In genomic region chr13:73727621-73728025, GRCm38 (mm10) we compare ENCODE assay signal across 14 mouse cellular contexts. TPM values are rescaled to one million over a fixed set of nuclear protein-coding genes. Genes with fewer than 3 reads are reported as not detected.
DNase-seq lines count a peak whose midpoint lies in the region; ATAC-seq and TF ChIP-seq lines count a peak whose summit lies in the region.
"Had no signal": no experiment of that assay in that cellular context is flagged by ENCODE, and none has a peak within 500 bp of the region (broad histone marks: within the 10 kb centered on the region; RNA-seq: fewer than 3 reads in every experiment).

No protein-coding gene starts in this region.

- H3K4me1 ChIP-seq in kidney, embryonic 14.5 days (ENCODE audit: control insufficient read depth, insufficient read depth, low read length): 0 out of 2 replicates have a peak, but pooled peaks cover 5% of the 10 kb centered on the region
- H3K4me1 ChIP-seq in heart, adult 2 months (ENCODE audit: control insufficient read depth, insufficient read depth, low read length): peaks cover 22% of the 10 kb centered on the region

- no peaks in the 10 kb centered on the region for H3K79me2 ChIP-seq in heart, adult 2 months (replicated peaks; ENCODE audit: control insufficient read depth, insufficient read depth, low read length)

- DNase-seq in adrenal gland, adult 2 months: peak; percentile 24
- DNase-seq in adrenal gland, postnatal 14 days: no peak
- peak; percentile 43 to 60 for DNase-seq in kidney, adult 8-10 months
- DNase-seq in heart, adult 2 months: peak; percentile 67 to 75
- DNase-seq in kidney, postnatal 14 days: peak; percentile 62
- no peak for DNase-seq in cerebellum, adult 18-20 months
- no peak for DNase-seq in embryo, embryonic 10.5 days (ENCODE audit: low spot score)
- DNase-seq: thymus, adult 2 months had no signal

- H3K36me3 ChIP-seq in kidney, embryonic 14.5 days (ENCODE audit: control insufficient read depth, insufficient read depth, low read length): no peaks in the 10 kb centered on the region
- peaks cover 3% of the 10 kb centered on the region for H3K36me3 ChIP-seq in heart, adult 2 months (ENCODE audit: control insufficient read depth, insufficient read depth, low read length)
- H3K36me3 ChIP-seq: embryonic facial prominence, embryonic 15.5 days had no signal

- intact Hi-C loops in heart, adult 2 months (cut with DNase I): loop anchor here (2.0 to 5.0 kb wide), 2 partner anchors 35 to 45 kb away; no protein-coding TSS in a partner anchor

- ATAC-seq in kidney, embryonic 14.5 days (ENCODE audit: low FRiP score, low TSS enrichment): no peak

- H3K4me2 ChIP-seq in kidney, embryonic 14.5 days (replicated peaks; ENCODE audit: low read depth, low read length): no peak overlapping the region
- H3K4me2 ChIP-seq: embryonic facial prominence, embryonic 15.5 days; liver, embryonic 11.5 days had no signal

- no peak overlapping the region for H3K4me3 ChIP-seq in kidney, embryonic 14.5 days (ENCODE audit: low read length)
- no peak overlapping the region for H3K4me3 ChIP-seq in heart, adult 2 months
- H3K4me3 ChIP-seq: embryonic facial prominence, embryonic 15.5 days; megakaryocyte, embryonic 14.5 days had no signal

- no peak for TF ChIP-seq POLR2A in heart, adult 2 months (IDR thresholded peaks at IDR 0.05; ENCODE audit: insufficient read depth, low read depth, low read length)

- WGBS in kidney, embryonic 14.5 days: 41% methylated on average over 2 of the region's 2 CpGs
- WGBS in heart, adult 2 months: 38% methylated on average over 2 of the region's 2 CpGs

- H3K9me3 ChIP-seq in kidney, embryonic 14.5 days (ENCODE audit: control insufficient read depth, low read length): no peaks in the 10 kb centered on the region
- H3K9me3 ChIP-seq: embryonic facial prominence, embryonic 15.5 days had no signal

- no peak overlapping the region for H3K27ac ChIP-seq in kidney, embryonic 14.5 days (ENCODE audit: low read depth, low read length)
- H3K27ac ChIP-seq in heart, adult 2 months: peak overlapping the region; percentile 53
- H3K27ac ChIP-seq: embryonic facial prominence, embryonic 15.5 days had no signal

- TF ChIP-seq CTCF in heart, adult 2 months (IDR thresholded peaks at IDR 0.05): no peak

- no peaks in the 10 kb centered on the region for H3K27me3 ChIP-seq in kidney, embryonic 14.5 days (ENCODE audit: control insufficient read depth, insufficient read depth, low read length)
- H3K27me3 ChIP-seq in heart, adult 2 months (ENCODE audit: control insufficient read depth, insufficient read depth, low read length): no peaks in the 10 kb centered on the region
- H3K27me3 ChIP-seq: embryonic facial prominence, embryonic 15.5 days had no signal

- H3K9ac ChIP-seq in kidney, embryonic 14.5 days (ENCODE audit: low read depth, low read length): no peak overlapping the region
- H3K9ac ChIP-seq in heart, adult 2 months (ENCODE audit: low read depth, low read length): no peak overlapping the region
- H3K9ac ChIP-seq: embryonic facial prominence, embryonic 15.5 days had no signal

- TF ChIP-seq EP300 in heart, adult 2 months (IDR thresholded peaks at IDR 0.05; ENCODE audit: insufficient read depth, low read depth, low read length): peak; percentile 32; the same call in 1 of the 2 replicates

RNA-seq across cellular contexts. Expression of gene Slc12a7, which starts 5.3 kb away (rescaled TPM):
- 10 to 100 TPM; 29.3 to 49.3 TPM for total RNA-seq in adrenal gland, adult 2 months (2021)
- 50.5 and 57.0 TPM in 2 replicates for polyA plus RNA-seq in adrenal gland, adult 2 months (2012; rRNA removed)
- 32.3 and 34.2 TPM in 2 replicates for total RNA-seq in adrenal gland, postnatal 14 days (2021)
- polyA plus RNA-seq in kidney, embryonic 14.5 days (2014; fragmentation: Nextera tagmentation; extraction: Ambion mirVana): 12.9 and 28.7 TPM in 2 replicates
- 100 to 1,000 TPM; 177 to 190 TPM for total RNA-seq in heart, adult 2 months (2021)
- polyA plus RNA-seq in heart, adult 2 months (2012; rRNA removed): 154 and 215 TPM in 2 replicates

RNA-seq across cellular contexts. Expression of gene Slc6a19, which starts 23.0 kb away (rescaled TPM):
- under 1 TPM; 0.20 to 0.48 TPM for total RNA-seq in adrenal gland, adult 2 months (2021)
- polyA plus RNA-seq in adrenal gland, adult 2 months (2012; rRNA removed): 0.09 and 0.17 TPM in 2 replicates
- 0.37 and 0.98 TPM in 2 replicates for total RNA-seq in adrenal gland, postnatal 14 days (2021)
- polyA plus RNA-seq in kidney, embryonic 14.5 days (2014; fragmentation: Nextera tagmentation; extraction: Ambion mirVana): 0.53 and 0.92 TPM in 2 replicates
- total RNA-seq in heart, adult 2 months (2021): not detected
- polyA plus RNA-seq in heart, adult 2 months (2012; rRNA removed): 0.08 TPM in 1 of 2 replicates, not detected in the other

RNA-seq across cellular contexts. Expression of gene Slc6a18, which starts 49.8 kb away (rescaled TPM):
- not detected for total RNA-seq in adrenal gland, adult 2 months (2021)
- not detected in 2 replicates for polyA plus RNA-seq in adrenal gland, adult 2 months (2012; rRNA removed)
- not detected in 2 replicates for total RNA-seq in adrenal gland, postnatal 14 days (2021)
- 2.5 and 5.2 TPM in 2 replicates for polyA plus RNA-seq in kidney, embryonic 14.5 days (2014; fragmentation: Nextera tagmentation; extraction: Ambion mirVana)
- total RNA-seq in heart, adult 2 months (2021): not detected
- not detected in 2 replicates for polyA plus RNA-seq in heart, adult 2 months (2012; rRNA removed)
- total RNA-seq: heart, postnatal 10 days; left cerebral cortex, postnatal 14 days had no signal
- polyA plus RNA-seq: embryonic facial prominence, embryonic 15.5 days; liver, embryonic 11.5 days had no signal

Comparison
In these comparisons a context has a peak if more than half of its experiments do, and no peak if none do; other contexts are left out.
1. DNase-seq: peak in adrenal gland, adult 2 months (single experiment), kidney, adult 8-10 months (2 of 2), heart, adult 2 months (2 of 2) and kidney, postnatal 14 days (single experiment); none in adrenal gland, postnatal 14 days (single experiment), cerebellum, adult 18-20 months (0 of 2) and embryo, embryonic 10.5 days (single experiment).